Mouse (Mus musculus) ovary, adult 18-20 months (tissue): ENCODE results near the gene Lrrc1.
A peak's percentile ranks its signal among the peaks of the same experiment; 100 is the strongest.

Experiments used
- DNase-seq: peaks from one replicate; pipeline ENCODE4 v3.0.0; 2022; ENCODE audit warnings: low spot score, mixed read lengths

The Lrrc1 gene

DNA sequence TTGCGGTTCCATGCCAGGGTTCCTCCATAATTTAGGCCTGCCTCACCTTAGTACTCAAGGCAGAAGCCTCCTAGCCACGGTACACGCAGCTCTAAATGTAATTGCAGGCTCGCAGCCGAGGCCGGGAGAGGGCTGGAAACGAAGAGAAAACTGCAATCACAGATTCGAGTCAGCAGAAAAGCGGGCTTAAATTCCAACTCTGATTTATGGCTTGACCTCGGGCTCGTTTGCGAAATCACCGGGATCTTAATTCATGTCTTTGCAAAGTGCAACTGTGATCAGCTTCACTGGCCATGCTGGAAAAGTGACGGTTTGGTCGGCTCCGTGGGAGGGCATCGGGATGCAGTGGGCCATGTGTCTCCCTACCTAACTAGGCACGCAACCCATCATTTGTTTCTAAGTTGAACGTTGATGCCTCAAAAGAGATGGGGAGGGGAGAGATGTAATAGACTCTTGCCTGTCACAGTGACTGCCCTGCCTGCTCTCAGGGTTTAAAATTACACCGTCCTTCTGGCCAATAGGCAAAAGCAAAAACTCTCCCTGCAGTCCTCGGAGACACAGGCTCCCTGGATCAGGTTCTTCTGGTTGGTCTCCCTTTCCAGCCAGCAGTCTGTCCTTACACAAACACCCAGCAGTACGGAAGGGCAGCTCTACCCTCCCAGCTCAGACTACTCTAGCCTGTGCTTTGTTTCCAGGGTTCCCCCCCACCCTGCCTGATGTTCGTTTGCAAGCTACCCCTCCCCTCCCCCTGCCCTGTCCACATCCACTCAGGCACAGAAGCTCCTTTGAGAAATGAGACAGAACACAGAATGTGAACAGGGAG is 117.2 kb downstream of the Lrrc1 start:
- DNase-seq = peak; percentile 40

DNA sequence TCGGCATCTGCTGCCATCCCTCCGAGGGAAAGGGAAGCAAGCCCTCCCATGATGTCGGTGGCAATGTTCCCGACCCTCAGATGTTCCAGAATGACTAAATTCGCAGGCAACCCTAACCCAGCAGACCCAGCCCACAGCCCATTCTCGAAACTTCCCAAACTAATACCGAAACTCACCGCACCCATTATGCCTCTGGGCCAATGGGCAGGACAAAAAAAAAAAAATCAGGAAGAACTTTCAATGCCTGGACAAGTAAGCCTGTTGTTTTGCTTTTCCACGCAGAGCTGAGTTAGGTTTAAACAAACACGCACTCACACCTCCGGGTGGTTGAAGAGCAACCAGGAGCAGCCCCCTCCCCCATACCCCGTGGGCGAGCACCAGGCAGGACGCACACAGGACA is 118.6 kb downstream of the Lrrc1 start:
- no peak for DNase-seq

DNA sequence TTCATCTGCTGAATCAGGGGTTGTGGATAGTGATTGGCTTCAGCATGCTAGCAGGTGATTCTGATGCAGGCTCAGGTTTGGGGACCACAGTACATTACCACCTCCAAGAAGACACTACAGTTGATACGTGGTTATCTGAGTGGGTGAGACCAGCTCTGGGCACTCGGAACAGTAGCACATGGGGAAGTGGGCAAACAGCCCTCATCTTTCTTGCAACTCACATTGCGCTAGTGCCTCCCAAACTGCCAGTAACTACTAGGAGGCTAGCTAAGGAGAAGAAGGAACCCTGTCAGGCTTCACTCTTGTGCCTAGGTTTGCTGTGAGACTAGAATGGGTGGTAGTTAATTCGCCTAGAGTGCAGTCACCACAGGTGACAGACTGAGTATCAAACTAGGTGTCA is 119.1 kb downstream of the Lrrc1 start:
- DNase-seq = no peak

DNA sequence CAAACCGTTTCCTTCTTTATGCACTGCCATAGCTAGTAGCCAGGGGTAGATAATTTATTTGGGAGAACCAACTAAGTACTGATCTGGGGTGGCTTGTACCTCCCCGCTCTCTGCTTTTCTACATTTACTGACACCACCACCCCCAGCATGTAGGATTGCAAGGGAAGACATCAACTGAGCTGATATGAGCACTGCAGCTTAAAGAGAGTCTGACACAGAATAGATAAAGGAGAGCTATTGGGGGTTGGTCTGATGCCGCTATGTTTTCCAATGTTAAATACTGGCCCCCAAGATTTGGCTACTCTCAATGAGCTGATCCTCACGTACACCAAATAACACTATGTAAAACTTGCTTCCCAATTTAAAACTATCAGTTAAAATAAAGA is 124.5 kb downstream of the Lrrc1 start:
- DNase-seq = no peak

DNA sequence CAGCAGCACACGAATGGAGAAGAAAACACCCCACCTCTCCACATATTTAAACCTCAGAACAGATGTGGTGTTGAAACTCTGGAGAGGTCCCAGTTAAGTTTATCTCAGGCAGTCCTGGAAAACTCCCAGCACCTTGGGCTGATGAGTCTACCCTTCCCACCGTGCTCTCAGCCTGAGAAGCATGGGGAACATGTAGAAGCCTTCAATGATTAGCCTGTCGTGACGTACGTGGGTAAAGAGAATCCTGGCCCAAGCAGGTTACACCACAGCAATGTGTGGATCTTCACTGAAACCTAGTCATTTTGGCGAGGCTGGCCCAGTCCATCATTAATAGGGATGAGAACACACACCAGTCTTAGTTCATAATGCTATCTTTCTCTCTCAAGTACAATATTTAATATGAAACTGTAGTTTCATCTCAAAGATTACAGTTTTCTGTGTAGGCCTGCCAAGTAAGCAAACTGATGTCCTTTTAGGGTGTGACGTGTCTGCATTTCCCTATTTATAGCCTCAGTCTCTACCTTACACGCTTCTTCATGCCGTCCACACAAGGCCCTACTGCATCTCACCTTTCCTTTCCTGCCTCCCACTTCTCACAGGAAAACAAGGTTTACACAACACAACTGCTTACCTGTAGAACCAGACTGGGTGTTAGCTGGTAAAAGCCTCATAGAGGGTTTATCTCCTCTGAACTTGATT is 125.0 kb downstream of the Lrrc1 start:
- DNase-seq = no peak

DNA sequence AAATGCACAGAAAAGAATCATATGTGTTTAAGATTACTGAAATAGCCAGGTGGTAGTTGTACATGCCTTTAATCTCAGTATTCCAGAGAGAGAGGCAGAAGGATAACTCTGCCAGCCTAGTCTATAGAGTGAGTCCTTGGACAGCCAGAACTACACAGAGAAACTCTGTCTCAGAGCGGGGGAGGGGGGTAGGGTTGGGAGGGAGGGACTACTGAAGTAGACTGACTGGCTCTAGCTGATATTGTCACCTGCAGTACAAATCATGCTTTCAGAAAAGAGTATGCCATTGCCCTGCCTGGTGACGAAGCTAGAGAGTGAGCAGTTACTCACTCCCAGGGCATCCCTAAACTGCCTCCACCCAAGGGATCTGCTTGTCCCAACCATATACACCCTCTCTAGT is 125.9 kb downstream of the Lrrc1 start:
- no peak for DNase-seq

DNA sequence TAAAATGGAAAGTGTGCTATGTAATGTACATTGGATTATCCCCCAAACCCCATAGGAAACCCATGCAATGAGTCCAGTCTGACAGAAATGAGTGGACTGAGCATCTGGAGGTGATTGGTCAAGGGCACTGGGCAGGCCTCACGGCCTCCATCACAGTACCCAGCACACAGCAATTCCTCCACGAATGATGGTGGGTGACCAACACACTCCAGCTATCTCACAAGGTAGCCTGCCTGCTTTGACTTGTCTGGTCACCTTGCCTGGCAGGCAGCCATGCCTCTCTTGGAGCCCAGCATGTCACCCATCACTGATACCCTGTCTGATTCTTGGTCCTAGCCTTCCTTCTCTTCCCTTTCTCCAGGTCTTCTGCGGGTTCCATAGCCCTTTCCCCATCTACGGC is 128.2 kb downstream of the Lrrc1 start:
- DNase-seq = no peak

DNA sequence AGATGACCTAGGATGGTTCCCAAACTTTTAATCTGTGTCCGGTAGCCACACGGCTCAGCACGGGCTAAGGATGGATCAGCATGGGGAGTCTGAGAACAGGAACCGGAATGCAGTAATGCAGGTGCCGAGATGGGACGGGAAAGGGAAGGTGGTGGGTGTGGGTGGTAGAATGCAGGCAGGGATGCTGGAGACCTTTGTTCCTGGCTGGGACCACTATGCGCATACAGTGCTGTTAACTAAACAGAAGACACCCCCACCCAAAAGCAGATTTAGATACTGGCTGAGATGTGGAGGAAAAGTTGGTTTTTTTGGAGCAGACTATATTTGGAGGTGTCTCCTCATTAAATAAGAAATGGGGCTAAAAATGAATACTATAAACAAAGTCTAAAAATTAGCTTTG is 128.7 kb downstream of the Lrrc1 start:
- DNase-seq = no peak

DNA sequence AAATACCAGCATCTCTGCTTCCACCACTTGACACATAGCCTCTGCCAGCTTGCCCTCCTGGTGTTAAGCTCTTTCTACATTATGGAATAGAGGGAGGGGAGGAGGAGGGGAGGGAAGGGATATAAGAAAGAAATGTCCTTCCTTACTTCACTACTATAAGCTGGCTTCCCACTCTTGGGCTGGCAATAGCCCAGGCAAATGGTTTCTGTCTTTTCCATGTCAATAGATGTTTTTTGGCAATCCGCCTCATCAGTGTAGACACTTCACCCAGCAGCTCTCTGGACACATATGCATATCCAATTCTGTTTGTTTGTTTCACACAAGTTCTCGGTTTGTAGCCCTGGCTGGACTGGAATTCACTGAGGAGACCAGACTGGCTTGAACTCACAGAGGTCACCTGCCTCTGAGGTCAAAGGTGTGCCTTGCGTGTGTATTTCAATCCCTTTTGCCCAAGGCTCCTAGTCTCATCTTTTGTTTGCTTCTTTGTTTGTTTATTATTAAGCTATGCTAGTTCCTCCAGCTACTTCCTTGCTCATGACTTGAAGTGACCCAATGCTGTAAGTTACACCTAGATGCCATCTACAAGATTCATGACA is 132.7 kb downstream of the Lrrc1 start:
- DNase-seq = no peak

DNA sequence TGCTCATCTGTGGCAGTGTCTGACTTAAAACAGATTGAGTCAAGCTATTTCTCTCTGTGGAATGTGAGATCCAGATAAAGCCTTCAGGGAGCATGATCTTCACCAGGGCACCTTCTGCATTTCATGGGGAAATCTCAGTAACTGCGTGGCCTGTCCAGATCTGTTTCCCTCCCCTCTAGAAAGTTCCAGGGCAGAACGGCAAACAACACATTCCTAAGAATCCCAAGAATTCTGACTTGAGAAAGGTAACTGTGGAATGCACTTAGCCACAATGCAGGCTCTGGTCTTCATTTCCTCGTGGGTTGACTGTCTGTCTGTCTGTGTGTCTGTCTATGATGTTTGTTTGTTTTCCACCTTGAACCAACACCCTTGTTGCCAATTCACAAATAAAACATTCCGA is 133.7 kb downstream of the Lrrc1 start:
- no peak for DNase-seq

DNA sequence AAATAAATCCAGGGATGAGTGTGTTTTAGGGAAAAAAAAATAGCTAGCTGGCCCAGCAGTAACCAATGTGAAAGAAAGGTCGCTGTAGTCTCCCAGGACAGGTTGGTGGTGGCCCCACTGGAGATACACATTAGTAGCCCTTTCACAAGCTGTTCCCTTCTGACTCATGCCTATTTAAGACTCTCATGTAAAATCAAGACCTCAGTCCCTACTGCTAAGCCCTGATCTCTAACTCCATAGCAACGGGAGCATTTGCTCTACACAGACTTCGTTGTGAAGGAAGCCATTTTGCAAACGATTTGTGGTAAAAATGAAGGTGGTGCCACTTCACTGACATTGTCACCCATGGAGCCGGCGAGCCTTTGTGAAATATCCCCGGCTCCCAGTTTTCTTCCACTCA is 134.1 kb downstream of the Lrrc1 start:
- DNase-seq = no peak

DNA sequence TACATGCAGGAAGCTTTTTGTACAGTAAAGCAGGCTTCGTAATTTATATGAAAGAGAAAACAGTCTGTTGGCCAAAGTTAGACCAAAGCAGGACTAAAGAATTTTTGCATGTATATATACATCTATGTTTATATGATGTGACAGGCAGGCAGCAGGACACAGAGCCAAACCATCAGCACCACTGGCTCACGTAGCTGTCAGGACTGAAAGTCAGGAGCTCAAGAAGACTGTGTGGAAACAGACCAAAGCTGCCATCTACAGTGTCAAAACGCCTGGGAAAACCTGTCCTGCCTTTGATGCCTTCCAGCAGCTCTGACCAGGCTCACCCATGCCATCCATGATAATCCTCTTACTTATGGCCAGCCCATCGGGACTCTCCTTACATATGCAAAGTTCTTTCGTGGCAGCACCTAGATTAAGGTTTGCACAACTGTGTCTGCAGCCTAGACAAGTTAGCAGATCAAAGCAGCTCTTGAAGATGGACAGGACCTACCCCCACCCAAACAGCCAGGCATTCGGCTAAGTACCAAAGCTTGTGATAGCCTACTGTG is 136.5 kb downstream of the Lrrc1 start:
- no peak for DNase-seq

DNA sequence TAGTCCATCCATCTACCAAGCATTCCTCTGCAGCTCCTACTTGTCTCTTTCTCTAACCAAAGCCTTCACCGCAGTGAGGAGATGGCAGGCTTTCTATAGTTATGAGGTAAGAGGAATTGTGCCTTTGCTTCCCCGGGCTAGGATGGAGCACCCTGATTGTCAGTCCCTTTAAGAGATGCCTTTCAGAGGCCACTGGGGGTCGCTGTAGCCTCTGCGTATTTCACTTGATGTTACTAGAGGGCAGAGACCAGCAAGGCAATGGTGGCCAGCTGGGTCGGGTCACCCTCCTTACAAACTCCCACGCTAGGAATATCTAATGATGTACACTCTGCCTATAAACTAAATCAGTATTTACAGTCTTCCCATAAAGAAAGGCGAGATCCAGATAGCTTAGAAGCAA is 137.8 kb downstream of the Lrrc1 start:
- no peak for DNase-seq

DNA sequence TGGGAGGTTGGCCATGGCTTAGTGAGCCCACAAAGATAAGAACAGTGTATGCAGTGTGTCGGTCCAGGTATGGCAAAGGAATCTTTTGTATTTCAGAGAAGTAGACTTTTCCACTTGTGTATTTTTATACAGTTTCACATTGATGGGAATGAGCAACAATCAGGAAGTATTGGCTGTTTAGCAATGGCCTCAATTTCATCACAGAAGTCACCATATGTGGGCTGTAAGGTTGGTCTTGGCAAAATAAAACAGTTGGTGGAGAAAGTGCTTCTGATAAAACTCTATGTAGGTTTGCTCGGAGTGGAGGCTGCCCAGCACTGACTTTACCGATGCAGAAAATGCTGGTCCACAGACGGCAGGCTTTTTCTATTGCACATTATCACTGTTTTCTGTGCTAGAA is 140.2 kb downstream of the Lrrc1 start:
- no peak for DNase-seq

DNA sequence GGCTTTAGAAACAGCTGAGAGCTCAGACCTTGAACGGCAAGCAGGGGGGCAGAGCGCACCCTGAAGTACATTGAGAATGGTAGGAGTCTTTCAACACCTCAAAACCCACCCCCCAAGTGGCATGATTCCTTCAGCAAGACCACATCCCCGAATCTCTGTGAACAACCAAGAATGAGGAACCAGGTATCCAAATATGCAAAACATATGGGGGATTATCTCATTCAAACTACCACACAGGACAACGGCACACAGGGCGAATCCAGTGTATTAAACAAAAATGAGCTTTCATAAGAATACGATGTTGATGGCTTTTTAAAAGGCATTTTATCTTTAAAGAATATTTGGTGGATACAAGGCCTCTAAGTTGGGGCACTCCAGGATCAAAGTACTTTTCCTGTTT is 140.7 kb downstream of the Lrrc1 start:
- DNase-seq = no peak

DNA sequence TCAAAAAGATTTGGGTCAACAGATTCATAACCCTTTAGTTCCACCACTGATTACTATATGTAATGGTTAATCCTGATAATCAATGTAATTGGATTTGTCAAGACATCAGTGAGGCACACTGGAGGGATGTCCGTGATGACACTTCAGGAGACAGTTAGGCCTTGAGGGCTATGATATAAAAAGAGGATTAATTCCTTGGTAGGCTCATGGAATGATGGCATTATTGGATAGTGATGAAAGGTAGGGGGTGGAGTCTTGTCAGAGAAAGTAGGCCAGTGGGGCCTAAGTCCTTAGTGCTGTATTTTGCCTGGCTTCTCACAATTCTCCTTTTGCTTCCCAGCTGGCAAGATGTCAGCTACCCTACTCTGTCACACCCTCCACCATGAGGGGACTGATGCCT is 141.7 kb downstream of the Lrrc1 start:
- DNase-seq = no peak

DNA sequence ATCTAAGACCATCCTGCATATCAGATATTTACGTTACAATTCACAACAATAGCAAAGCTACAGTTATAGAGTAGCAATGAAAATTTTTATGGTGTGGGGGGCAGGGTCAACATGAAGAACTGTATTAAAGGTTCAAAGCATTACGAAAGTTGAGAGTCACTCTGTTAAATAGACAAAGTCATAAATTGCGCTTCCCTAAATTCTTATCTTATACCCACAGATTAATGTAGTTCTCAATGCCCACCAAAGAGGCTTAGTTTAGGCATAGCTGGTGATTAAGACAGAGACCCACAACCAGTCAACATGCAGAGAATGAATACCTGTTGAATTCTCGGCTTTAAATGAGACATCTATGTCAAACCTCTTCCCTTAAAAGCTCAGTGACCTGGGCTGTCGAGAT is 144.9 kb downstream of the Lrrc1 start:
- DNase-seq = no peak

DNA sequence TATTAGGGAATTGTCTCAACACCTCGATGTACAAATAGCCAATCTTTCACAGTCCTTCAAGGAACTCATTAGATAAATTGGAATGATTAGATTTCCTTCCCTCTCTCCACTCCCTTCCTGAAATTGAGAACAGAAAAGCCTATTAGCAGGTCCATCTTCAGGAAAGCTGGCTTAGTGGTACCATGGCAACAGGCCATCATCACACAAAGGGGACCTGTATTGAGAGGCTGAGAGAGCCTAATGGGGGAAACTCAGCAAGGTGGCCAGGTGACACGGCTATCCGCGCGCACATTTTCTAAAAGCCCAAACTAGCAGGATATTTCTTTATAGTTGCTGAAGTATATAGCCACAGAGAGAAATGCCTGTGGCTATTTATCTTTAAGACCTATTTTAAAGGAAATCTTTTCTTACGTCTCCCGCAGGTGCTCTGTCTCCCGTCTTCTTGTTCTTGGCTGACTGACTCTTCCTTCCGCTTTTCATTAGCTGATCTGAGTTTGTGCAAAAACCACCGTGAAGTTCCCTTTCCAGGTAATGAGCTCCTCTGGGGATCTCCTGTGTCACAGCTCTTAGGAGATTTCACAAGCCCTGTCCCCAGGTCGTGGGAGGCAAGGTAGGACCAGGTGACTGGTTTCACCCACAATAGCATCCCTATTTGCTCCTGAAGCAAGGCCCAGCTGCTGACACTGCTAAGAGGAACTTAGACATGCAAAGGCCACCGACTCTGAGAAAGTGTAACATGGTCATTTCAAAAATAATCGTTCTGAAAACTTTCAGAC is 145.6 kb downstream of the Lrrc1 start:
- no peak for DNase-seq

DNA sequence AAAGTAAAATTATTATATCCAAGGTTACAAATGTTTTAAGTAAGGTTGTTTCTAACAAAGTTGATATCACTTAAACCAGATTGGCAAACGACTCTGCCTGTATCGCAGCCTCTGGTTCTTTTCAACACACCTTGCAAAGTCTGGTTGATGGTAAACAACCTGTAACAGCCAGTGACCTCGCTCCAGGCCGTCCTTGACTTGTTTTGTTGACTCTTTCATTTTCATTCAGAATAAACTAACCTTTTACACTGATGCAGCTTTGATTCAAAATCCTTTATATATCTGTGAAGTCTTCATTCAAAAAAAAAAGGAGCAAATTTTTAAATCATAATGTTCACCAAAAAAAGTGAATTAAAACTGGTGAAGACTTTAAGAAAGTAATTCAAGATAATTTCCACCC is 147.6 kb downstream of the Lrrc1 start:
- DNase-seq = no peak

DNA sequence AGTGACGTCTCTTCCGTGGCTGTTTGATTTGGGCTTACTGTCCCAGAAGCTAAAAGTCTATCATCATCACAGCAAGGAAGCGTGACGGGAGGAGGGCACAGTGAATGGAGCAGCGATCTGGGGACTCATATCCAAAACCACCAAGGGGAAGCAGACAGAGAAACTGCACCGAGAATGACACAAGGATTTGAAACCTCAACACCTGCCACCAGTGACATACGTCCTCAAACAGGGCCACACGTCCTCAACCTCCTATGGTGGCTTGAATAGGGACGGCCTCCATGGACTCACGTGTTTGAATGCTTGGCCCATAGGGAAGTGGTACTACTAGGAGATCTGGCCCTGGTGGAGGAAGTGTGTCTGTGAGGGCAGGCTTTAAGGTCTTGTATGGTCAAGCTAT is 153.4 kb downstream of the Lrrc1 start:
- DNase-seq = no peak

DNA sequence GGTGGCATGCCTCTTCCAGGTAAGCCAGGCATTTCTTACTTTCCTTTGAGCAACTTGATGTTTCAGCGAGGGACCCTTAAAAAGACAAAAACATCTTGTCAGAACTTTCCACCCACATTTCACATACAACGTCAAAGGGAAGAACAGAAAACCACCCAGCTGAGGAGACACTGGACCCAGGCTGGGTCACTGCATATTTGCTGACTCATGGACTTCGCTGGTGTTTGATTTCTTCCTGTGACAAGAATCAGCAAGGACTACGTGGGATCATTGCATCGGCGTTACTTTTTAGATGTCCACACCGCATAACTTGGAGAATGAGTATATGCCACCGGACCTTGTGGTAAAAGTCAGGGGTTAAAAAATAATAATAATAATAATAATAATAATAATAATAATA is 155.7 kb downstream of the Lrrc1 start:
- DNase-seq = no peak

DNA sequence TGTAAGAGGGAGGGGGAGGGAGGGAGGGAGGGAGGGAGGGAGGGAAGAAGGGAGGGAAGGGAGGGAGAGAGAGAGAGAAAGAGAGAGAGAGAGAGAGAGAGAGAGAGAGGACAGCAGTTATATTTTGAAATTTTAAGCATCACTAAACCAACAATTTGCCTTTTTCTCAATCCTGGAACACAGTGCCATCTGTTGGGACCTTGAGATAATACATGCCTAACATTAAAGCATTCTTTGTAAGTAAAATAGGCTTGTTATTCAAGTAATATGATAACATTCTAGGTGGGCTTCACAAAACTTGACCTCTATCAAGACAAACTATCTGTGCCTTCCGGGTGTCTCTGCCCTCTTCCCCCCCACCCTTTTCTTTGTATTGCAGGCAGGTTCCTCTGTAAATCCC is 157.9 kb downstream of the Lrrc1 start:
- no peak for DNase-seq
